Mouse (Mus musculus): ENCODE results near the gene Psmd1. TPM values are rescaled to one million over a fixed set of nuclear protein-coding genes. Genes with fewer than 3 reads are reported as not detected.

Gene Psmd1
- total RNA-seq, 2 experiments from 2014 or later = 129 to 156 TPM

GRCm38 (mm10) chr1:86154824-86155164, 90.6 kb downstream of the Psmd1 start:
- ATAC-seq (replicated peaks; ENCODE audit: poor library complexity) = no peak

- no peak for ATAC-seq (replicated peaks; ENCODE audit: poor library complexity)
Measured at GRCm38 (mm10) chr1:86156075-86156474, 91.9 kb downstream of the Psmd1 start.

- no peak for ATAC-seq (replicated peaks; ENCODE audit: poor library complexity)
Measured at GRCm38 (mm10) chr1:86156595-86156994, 92.4 kb downstream of the Psmd1 start.

GRCm38 (mm10) chr1:86160059-86160458, 95.9 kb downstream of the Psmd1 start:
- ATAC-seq (replicated peaks; ENCODE audit: poor library complexity) = peak; percentile 46

- peak; percentile 74 for ATAC-seq (replicated peaks; ENCODE audit: poor library complexity)
Measured at GRCm38 (mm10) chr1:86160479-86160878, 96.3 kb downstream of the Psmd1 start.

- ATAC-seq (replicated peaks; ENCODE audit: poor library complexity) = peak; percentile 89
Measured at GRCm38 (mm10) chr1:86161061-86161460, 96.9 kb downstream of the Psmd1 start.

- ATAC-seq (replicated peaks; ENCODE audit: poor library complexity) = no peak
Measured at GRCm38 (mm10) chr1:86174602-86175001, 110.4 kb downstream of the Psmd1 start.

GRCm38 (mm10) chr1:86176066-86176465, 111.9 kb downstream of the Psmd1 start:
- ATAC-seq (replicated peaks; ENCODE audit: poor library complexity) = no peak

GRCm38 (mm10) chr1:86178462-86179253, 114.5 kb downstream of the Psmd1 start:
- peak; percentile 98 for ATAC-seq (replicated peaks; ENCODE audit: poor library complexity)

GRCm38 (mm10) chr1:86182004-86182709, 118.0 kb downstream of the Psmd1 start:
- 0 out of 2 replicates have a peak, but pooled peaks have one; percentile 18 for ATAC-seq (replicated peaks; ENCODE audit: poor library complexity)

GRCm38 (mm10) chr1:86183577-86184263, 119.5 kb downstream of the Psmd1 start:
- no peak for ATAC-seq (replicated peaks; ENCODE audit: poor library complexity)

- ATAC-seq (replicated peaks; ENCODE audit: poor library complexity) = peak; percentile 42
Measured at GRCm38 (mm10) chr1:86186762-86187161, 122.6 kb downstream of the Psmd1 start.

- no peak for ATAC-seq (replicated peaks; ENCODE audit: poor library complexity)
Measured at GRCm38 (mm10) chr1:86187856-86188255, 123.7 kb downstream of the Psmd1 start.

- ATAC-seq (replicated peaks; ENCODE audit: poor library complexity) = no peak
Measured at GRCm38 (mm10) chr1:86188271-86188670, 124.1 kb downstream of the Psmd1 start.

Other genes starting within 250 kb of the Psmd1 start
- gene Itm2c, start 170.1 kb upstream of the Psmd1 start, total RNA-seq (2015) = 28.7 and 33.0 TPM in 2 replicates
- 71.1 and 71.3 TPM in 2 replicates for gene Itm2c, start 170.1 kb upstream of the Psmd1 start, total RNA-seq (2017)
- 0.07 TPM in 1 of 2 replicates, not detected in the other for gene 4933407L21Rik, start 135.9 kb upstream of the Psmd1 start, total RNA-seq (2015)
- gene 4933407L21Rik, start 135.9 kb upstream of the Psmd1 start, total RNA-seq (2017) = not detected in 2 replicates
- not detected in 2 replicates for gene Gpr55, start 103.4 kb upstream of the Psmd1 start, total RNA-seq (2015)
- gene Gpr55, start 103.4 kb upstream of the Psmd1 start, total RNA-seq (2017) = not detected in 2 replicates
- not detected in 2 replicates for gene Spata3, start 47.6 kb upstream of the Psmd1 start, total RNA-seq (2015)
- gene Spata3, start 47.6 kb upstream of the Psmd1 start, total RNA-seq (2017) = not detected in 2 replicates
- gene 2810459M11Rik, start 18.5 kb upstream of the Psmd1 start, total RNA-seq (2015) = not detected in 2 replicates
- gene 2810459M11Rik, start 18.5 kb upstream of the Psmd1 start, total RNA-seq (2017) = not detected in 2 replicates
- not detected in 2 replicates for gene Htr2b, start 47.6 kb downstream of the Psmd1 start, total RNA-seq (2015)
- gene Htr2b, start 47.6 kb downstream of the Psmd1 start, total RNA-seq (2017) = not detected in 2 replicates
- gene Gm21972, start 69.2 kb downstream of the Psmd1 start, total RNA-seq (2015) = 4.0 and 10.6 TPM in 2 replicates
- 9.4 TPM in 1 of 2 replicates, not detected in the other for gene Gm21972, start 69.2 kb downstream of the Psmd1 start, total RNA-seq (2017)
- gene Armc9, start 90.4 kb downstream of the Psmd1 start, total RNA-seq (2015) = 3.2 and 5.0 TPM in 2 replicates
- gene Armc9, start 90.4 kb downstream of the Psmd1 start, total RNA-seq (2017) = 5.8 and 11.5 TPM in 2 replicates
- 0.90 and 1.1 TPM in 2 replicates for gene B3gnt7, start 238.4 kb downstream of the Psmd1 start, total RNA-seq (2015)
- gene B3gnt7, start 238.4 kb downstream of the Psmd1 start, total RNA-seq (2017) = 0.47 and 0.83 TPM in 2 replicates